Mouse (Mus musculus): ENCODE data around the gene Mrpl49. TPM values are rescaled to one million over a fixed set of nuclear protein-coding genes. Genes with fewer than 3 reads are reported as not detected.
"Not testable (repeated sequence)": the region's sequence is repeated elsewhere in the genome, so short reads cannot be mapped to it uniquely, and the experiment has no call there.

Gene Mrpl49
- polyA plus RNA-seq, 1 experiment from 2014 or later, result 58.5 TPM

DNA sequence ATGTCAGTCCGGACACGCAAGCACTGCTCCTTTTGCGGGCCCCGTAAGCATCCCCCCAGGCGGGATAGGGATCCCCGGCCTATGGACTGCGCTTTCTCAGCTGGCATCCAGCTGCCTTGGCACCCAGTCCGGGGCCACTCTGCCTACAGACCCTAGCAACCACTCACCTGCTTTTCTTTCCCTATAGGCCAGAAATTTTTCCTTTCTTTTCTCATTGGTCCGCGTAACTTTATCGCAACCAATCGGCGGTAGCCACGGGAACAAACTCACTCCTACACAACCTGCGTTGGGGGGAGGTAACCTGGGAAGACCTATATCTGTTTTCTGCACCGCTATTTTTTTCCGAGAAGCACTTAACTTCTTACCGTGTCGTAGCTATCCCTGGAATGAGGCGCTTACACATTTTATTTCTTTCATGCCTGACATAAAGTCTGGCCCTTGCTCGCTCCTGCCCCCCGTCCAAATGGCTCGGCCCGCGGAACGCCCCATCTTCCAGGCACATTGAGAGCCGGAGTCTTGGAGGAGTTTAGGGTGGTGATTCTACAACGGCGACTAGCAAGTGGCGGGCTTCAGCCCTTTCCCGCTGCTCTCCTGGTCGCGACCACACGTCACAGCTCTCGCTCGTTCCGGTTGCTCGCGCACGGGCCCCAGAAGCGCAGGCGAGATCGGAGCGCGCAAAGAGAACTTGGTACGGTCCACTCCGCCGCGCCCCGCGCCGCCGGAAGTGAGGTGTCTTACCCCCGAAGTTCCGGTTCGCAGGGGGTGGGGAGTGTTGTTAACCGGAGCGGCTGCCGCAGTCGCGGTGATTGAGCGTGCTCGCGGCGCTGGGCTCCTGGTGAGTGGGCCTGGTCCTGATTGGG is 11.1 kb downstream of the Mrpl49 start, which contains the start of gene Syvn1:
Gene Syvn1 (plus strand): TSS at position 283 of the 860 bp plus-strand sequence.
- Histone ChIP-seq H3K9ac (ENCODE audit: low read depth, low read length) (peak within 1 kb of the TSS; percentile 81), H3K27ac (ENCODE audit: low read length) (peak within 1 kb of the TSS; percentile 99), H3K4me2 (ENCODE audit: low read length) (peak within 1 kb of the TSS; percentile 94), H3K36me3 (ENCODE audit: control insufficient read depth, insufficient read depth, low read length) (peaks cover 29% of the 10 kb centered on the region), H3K27me3 (ENCODE audit: control insufficient read depth, insufficient read depth, low read depth, low read length) (no peaks in the 10 kb centered on the region), H3K9me3 (replicated peaks; ENCODE audit: control insufficient read depth, low read length, poor library complexity, severe bottlenecking) (no peaks in the 10 kb centered on the region), H3K4me3 (ENCODE audit: low read depth, low read length) (peak within 1 kb of the TSS; percentile 92), H3K4me1 (ENCODE audit: control insufficient read depth, insufficient read depth, low read length) (peaks cover 20% of the 10 kb centered on the region)
- WGBS, result under 1% methylated on average over 65 of the region's 65 CpGs
- peak; percentile 91 for ATAC-seq

DNA sequence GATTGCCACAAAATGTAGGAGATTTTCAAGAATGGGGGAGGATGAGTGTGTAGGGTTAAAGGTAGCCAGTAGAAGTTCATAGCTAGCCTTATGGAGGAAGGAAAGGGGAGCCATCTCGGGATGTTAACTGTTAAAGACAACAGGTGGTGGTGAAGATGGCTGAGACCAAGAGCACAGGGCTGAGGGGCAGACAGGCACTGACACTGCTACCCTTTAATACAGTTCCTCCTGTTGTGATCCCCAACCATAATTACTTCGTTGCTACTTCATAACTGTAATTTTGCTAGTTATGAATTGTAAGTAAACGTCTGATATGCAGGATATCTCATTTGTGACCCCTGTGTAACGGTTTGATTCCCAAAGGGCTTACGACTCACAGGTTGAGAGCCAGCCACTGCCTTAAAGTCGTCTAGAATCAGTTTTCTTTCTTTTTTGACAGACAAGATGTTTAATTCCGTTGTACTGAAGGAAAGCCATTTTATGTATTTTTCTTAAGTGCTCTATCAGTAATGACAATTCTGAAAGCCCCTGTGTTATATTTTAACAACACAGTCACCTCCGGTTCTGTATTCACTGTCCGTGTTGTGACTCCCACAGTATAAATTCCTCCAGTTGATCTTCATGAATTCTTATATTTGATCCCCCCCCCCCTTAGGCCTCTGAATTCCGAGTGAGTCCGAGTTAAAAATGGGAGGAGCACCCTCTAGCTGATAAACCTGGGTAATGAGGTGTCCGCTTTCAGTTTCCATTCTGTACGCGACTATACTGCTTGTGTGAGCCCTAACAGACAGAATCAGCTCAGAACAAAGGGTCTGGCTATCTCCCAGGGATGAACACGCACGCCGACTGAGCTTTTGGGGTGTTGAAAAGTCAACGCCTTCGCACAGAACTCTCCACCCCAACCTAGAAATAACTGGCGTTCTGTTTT is 12.0 kb downstream of the Mrpl49 start:
- H3K4me2 ChIP-seq (ENCODE audit: low read length), result peak overlapping the region; percentile 94
- peak overlapping the region; percentile 99 for H3K27ac ChIP-seq (ENCODE audit: low read length)

DNA sequence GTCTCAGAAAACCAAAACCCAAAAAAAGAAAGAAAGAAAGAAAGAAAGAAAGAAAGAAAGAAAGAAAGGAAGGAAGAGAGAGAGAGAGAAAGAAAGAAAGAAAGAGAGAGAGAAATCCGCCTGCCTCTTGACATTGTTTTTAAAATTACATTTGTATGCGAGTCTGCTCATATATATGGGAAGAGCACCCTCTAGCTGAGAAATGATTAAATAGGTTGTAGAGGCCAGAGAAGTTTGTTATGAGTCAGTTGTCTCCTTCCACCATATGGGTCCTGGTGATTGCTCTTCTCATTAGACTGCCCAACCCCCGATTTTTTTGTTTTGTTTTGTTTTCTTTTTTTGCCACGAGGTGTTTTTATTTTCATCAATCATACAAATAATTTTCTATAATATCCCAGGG is 13.5 kb downstream of the Mrpl49 start:
- H3K4me1 ChIP-seq (ENCODE audit: control insufficient read depth, insufficient read depth, low read length), result peaks cover 20% of the 10 kb centered on the region
- H3K27ac ChIP-seq (ENCODE audit: low read length); H3K9me3 ChIP-seq (replicated peaks; ENCODE audit: control insufficient read depth, low read length, poor library complexity, severe bottlenecking); H3K9ac ChIP-seq (ENCODE audit: low read depth, low read length); H3K27me3 ChIP-seq (ENCODE audit: control insufficient read depth, insufficient read depth, low read depth, low read length); H3K4me2 ChIP-seq (ENCODE audit: low read length); ATAC-seq; H3K36me3 ChIP-seq (ENCODE audit: control insufficient read depth, insufficient read depth, low read length); H3K4me3 ChIP-seq (ENCODE audit: low read depth, low read length): not testable (repeated sequence)
- 63% methylated on average over 4 of the region's 4 CpGs for WGBS

More for the DNA sequence above, 12.0 kb downstream of the Mrpl49 start:
- no peaks in the 10 kb centered on the region for H3K9me3 ChIP-seq (replicated peaks; ENCODE audit: control insufficient read depth, low read length, poor library complexity, severe bottlenecking)
- WGBS, result 19% methylated on average over 20 of the region's 20 CpGs
- H3K36me3 ChIP-seq (ENCODE audit: control insufficient read depth, insufficient read depth, low read length), result peaks cover 23% of the 10 kb centered on the region
- peak; percentile 44 for ATAC-seq
- H3K9ac ChIP-seq (ENCODE audit: low read depth, low read length), result peak overlapping the region; percentile 81
- H3K27me3 ChIP-seq (ENCODE audit: control insufficient read depth, insufficient read depth, low read depth, low read length), result no peaks in the 10 kb centered on the region
- H3K4me1 ChIP-seq (ENCODE audit: control insufficient read depth, insufficient read depth, low read length), result peaks cover 20% of the 10 kb centered on the region
- H3K4me3 ChIP-seq (ENCODE audit: low read depth, low read length), result peak overlapping the region; percentile 92

DNA sequence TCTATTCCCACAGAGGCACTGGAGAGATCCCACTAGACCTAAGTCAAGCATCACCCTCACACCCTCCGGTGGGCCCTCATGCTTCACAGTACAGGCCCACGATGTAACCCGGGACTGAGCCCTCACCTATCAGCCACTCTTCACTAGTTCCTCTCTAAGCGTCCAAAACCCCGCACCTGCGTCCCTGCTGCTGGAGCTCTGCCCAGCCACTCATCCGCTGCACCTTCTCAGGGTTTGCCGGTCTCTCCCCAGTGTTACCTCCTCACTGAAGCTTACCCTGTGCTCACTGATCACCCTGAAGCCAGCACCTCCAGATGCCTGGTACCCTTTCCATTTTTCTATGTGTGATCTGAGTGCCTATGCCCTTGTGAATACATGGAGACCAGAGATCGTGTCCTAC is 15.3 kb downstream of the Mrpl49 start:
- H3K9me3 ChIP-seq (replicated peaks; ENCODE audit: control insufficient read depth, low read length, poor library complexity, severe bottlenecking), result no peaks in the 10 kb centered on the region
- no peak overlapping the region for H3K4me3 ChIP-seq (ENCODE audit: low read depth, low read length)
- peaks cover 8% of the 10 kb centered on the region for H3K4me1 ChIP-seq (ENCODE audit: control insufficient read depth, insufficient read depth, low read length)
- WGBS, result 82% methylated on average over 9 of the region's 9 CpGs
- H3K36me3 ChIP-seq (ENCODE audit: control insufficient read depth, insufficient read depth, low read length), result no peaks in the 10 kb centered on the region
- no peak overlapping the region for H3K9ac ChIP-seq (ENCODE audit: low read depth, low read length)
- no peak overlapping the region for H3K27ac ChIP-seq (ENCODE audit: low read length)
- H3K27me3 ChIP-seq (ENCODE audit: control insufficient read depth, insufficient read depth, low read depth, low read length), result no peaks in the 10 kb centered on the region
- no peak overlapping the region for H3K4me2 ChIP-seq (ENCODE audit: low read length)
- ATAC-seq, result no peak

GRCm38 (mm10) chr19:6040002-6040401 is 17.6 kb downstream of the Mrpl49 start:
- Histone ChIP-seq H3K27me3 (ENCODE audit: control insufficient read depth, insufficient read depth, low read depth, low read length) (no peaks in the 10 kb centered on the region), H3K27ac (ENCODE audit: low read length) (no peak overlapping the region), H3K4me3 (ENCODE audit: low read depth, low read length) (no peak overlapping the region), H3K36me3 (ENCODE audit: control insufficient read depth, insufficient read depth, low read length) (no peaks in the 10 kb centered on the region), H3K9me3 (replicated peaks; ENCODE audit: control insufficient read depth, low read length, poor library complexity, severe bottlenecking) (no peaks in the 10 kb centered on the region), H3K4me2 (ENCODE audit: low read length) (no peak overlapping the region), H3K9ac (ENCODE audit: low read depth, low read length) (no peak overlapping the region), H3K4me1 (ENCODE audit: control insufficient read depth, insufficient read depth, low read length) (peaks cover under 1% of the 10 kb centered on the region; the same call in 1 of the 2 replicates)
- ATAC-seq, result no peak

DNA sequence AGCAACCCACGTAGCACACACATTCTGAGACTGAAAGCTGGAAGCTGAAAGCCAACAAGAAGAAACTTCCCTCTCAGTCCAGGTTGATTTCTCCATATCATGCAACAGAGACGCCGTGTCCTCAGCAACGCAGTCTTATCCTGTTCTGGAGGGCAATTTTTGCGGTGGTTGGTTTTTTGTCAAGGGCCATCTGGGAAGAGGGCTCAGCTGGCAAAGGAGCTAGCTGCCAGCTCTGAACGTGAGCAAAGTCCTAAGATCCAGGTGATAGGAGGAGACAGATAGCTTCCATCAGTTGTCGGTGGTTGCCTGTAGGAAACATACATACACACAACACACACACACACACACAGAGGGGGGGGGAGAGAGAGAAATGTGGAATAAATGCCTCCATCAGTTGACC is 19.3 kb downstream of the Mrpl49 start:
- H3K27ac ChIP-seq (ENCODE audit: low read length), result no peak overlapping the region
- no peak overlapping the region for H3K4me2 ChIP-seq (ENCODE audit: low read length)
- no peak overlapping the region for H3K4me3 ChIP-seq (ENCODE audit: low read depth, low read length)
- 85% methylated on average over 7 of the region's 7 CpGs for WGBS
- no peaks in the 10 kb centered on the region for H3K27me3 ChIP-seq (ENCODE audit: control insufficient read depth, insufficient read depth, low read depth, low read length)
- ATAC-seq, result no peak
- no peak overlapping the region for H3K9ac ChIP-seq (ENCODE audit: low read depth, low read length)
- no peaks in the 10 kb centered on the region for H3K9me3 ChIP-seq (replicated peaks; ENCODE audit: control insufficient read depth, low read length, poor library complexity, severe bottlenecking)
- H3K36me3 ChIP-seq (ENCODE audit: control insufficient read depth, insufficient read depth, low read length), result no peaks in the 10 kb centered on the region
- H3K4me1 ChIP-seq (ENCODE audit: control insufficient read depth, insufficient read depth, low read length), result no peaks in the 10 kb centered on the region

- no peak for ATAC-seq
Observed at GRCm38 (mm10) chr19:6037695-6038094, 19.9 kb downstream of the Mrpl49 start.

GRCm38 (mm10) chr19:6035966-6036585 is 21.5 kb downstream of the Mrpl49 start:
- no peak overlapping the region for H3K4me3 ChIP-seq (ENCODE audit: low read depth, low read length)
- H3K9ac ChIP-seq (ENCODE audit: low read depth, low read length), result no peak overlapping the region
- no peaks in the 10 kb centered on the region for H3K9me3 ChIP-seq (replicated peaks; ENCODE audit: control insufficient read depth, low read length, poor library complexity, severe bottlenecking)
- WGBS, result 79% methylated on average over 9 of the region's 9 CpGs
- H3K4me1 ChIP-seq (ENCODE audit: control insufficient read depth, insufficient read depth, low read length), result no peaks in the 10 kb centered on the region
- H3K27me3 ChIP-seq (ENCODE audit: control insufficient read depth, insufficient read depth, low read depth, low read length), result no peaks in the 10 kb centered on the region
- no peak overlapping the region for H3K27ac ChIP-seq (ENCODE audit: low read length)
- H3K36me3 ChIP-seq (ENCODE audit: control insufficient read depth, insufficient read depth, low read length), result no peaks in the 10 kb centered on the region
- ATAC-seq, result no peak
- H3K4me2 ChIP-seq (ENCODE audit: low read length), result no peak overlapping the region

More at GRCm38 (mm10) chr19:6037695-6038094, 19.9 kb downstream of the Mrpl49 start:
- Histone ChIP-seq H3K27me3 (ENCODE audit: control insufficient read depth, insufficient read depth, low read depth, low read length) (no peaks in the 10 kb centered on the region), H3K4me1 (ENCODE audit: control insufficient read depth, insufficient read depth, low read length) (no peaks in the 10 kb centered on the region), H3K4me3 (ENCODE audit: low read depth, low read length) (no peak overlapping the region), H3K27ac (ENCODE audit: low read length) (no peak overlapping the region), H3K9ac (ENCODE audit: low read depth, low read length) (no peak overlapping the region), H3K4me2 (ENCODE audit: low read length) (no peak overlapping the region), H3K36me3 (ENCODE audit: control insufficient read depth, insufficient read depth, low read length) (no peaks in the 10 kb centered on the region), H3K9me3 (replicated peaks; ENCODE audit: control insufficient read depth, low read length, poor library complexity, severe bottlenecking) (no peaks in the 10 kb centered on the region)

Measured in midbrain, embryonic 16.5 days (tissue).